Mouse (Mus musculus): Measurements from ENCODE around the gene Lap3. TPM values are rescaled to one million over a fixed set of nuclear protein-coding genes. Genes with fewer than 3 reads are reported as not detected.

Gene Lap3
- polyA plus RNA-seq, 1 experiment from 2014 or later, result 118 TPM

- no peak overlapping the region for H3K9ac ChIP-seq
Measured at GRCm38 (mm10) chr5:45496930-45497550, 3.9 kb downstream of the Lap3 start.

DNA sequence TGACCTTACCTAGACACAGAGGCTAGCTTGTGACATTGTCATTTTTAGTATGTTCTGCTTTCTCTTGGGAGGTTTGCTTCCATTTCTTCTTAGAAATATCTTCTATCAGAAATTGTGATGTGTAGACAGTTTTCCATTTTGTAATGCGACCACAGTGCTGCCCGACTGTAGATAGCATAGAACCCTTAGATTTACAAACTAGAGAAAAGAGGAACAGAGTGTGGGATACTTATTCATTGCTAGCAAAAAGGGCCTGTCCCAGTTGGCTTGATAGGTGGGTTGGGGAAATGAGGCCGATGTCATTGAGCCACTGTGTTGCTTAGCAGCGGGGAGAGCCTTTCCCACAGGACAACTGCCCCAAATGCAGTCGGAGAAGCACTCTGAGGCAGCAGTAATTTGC lies 4.4 kb downstream of the Lap3 start:
- no peak overlapping the region for H3K27ac ChIP-seq
- H3K9me3 ChIP-seq, result no peaks in the 10 kb centered on the region
- ATAC-seq, result no peak
- no peak overlapping the region for H3K9ac ChIP-seq
- H3K27me3 ChIP-seq (replicated peaks), result no peaks in the 10 kb centered on the region
- H3K4me3 ChIP-seq (replicated peaks), result no peak overlapping the region
- 94% methylated on average over 5 of the region's 5 CpGs for WGBS
- peaks cover 7% of the 10 kb centered on the region; the same call in 1 of the 2 replicates for H3K4me1 ChIP-seq (replicated peaks)
- H3K4me2 ChIP-seq (replicated peaks), result no peak overlapping the region
- H3K36me3 ChIP-seq, result peaks cover 24% of the 10 kb centered on the region

More at GRCm38 (mm10) chr5:45496930-45497550, 3.9 kb downstream of the Lap3 start:
- Histone ChIP-seq H3K27me3 (replicated peaks) (no peaks in the 10 kb centered on the region), H3K27ac (no peak overlapping the region), H3K36me3 (peaks cover 22% of the 10 kb centered on the region), H3K4me1 (replicated peaks) (peaks cover 7% of the 10 kb centered on the region; the same call in 1 of the 2 replicates), H3K9me3 (no peaks in the 10 kb centered on the region), H3K4me3 (replicated peaks) (no peak overlapping the region), H3K4me2 (replicated peaks) (no peak overlapping the region)
- WGBS, result 86% methylated on average over 12 of the region's 12 CpGs
- no peak for ATAC-seq

GRCm38 (mm10) chr5:45510071-45510470 lies 16.9 kb downstream of the Lap3 start:
- Histone ChIP-seq H3K4me3 (replicated peaks) (no peak overlapping the region), H3K4me1 (replicated peaks) (no peaks in the 10 kb centered on the region), H3K9me3 (no peaks in the 10 kb centered on the region), H3K36me3 (peaks cover 37% of the 10 kb centered on the region), H3K4me2 (replicated peaks) (no peak overlapping the region), H3K27ac (no peak overlapping the region), H3K27me3 (replicated peaks) (no peaks in the 10 kb centered on the region), H3K9ac (no peak overlapping the region)
- no peak for ATAC-seq
- 87% methylated on average over 7 of the region's 7 CpGs for WGBS

DNA sequence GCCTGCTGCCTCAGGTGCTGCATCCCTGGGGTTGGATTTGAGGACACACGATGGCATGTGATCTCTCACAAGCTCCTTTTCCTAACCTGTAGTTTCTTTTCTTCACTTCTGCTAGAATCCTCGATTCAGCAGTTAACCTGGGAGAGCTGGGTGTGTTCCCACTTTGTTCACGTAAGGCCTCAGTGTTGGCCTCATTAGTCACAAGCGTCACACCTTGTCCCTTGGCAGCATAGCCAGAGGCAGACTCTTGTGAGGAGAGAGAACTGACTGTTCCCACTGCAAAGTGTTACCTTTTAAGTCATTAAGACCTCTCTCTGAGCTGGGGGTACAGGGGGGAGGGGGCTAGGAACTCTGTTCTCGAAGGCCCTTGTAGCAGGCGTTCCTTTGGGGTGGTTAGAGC lies 19.7 kb downstream of the Lap3 start:
- Histone ChIP-seq H3K9ac (no peak overlapping the region), H3K4me1 (replicated peaks) (no peaks in the 10 kb centered on the region), H3K4me2 (replicated peaks) (no peak overlapping the region), H3K27ac (no peak overlapping the region), H3K4me3 (replicated peaks) (no peak overlapping the region), H3K9me3 (no peaks in the 10 kb centered on the region), H3K27me3 (replicated peaks) (no peaks in the 10 kb centered on the region), H3K36me3 (peaks cover 22% of the 10 kb centered on the region)
- 91% methylated on average over 6 of the region's 6 CpGs for WGBS
- no peak for ATAC-seq

DNA sequence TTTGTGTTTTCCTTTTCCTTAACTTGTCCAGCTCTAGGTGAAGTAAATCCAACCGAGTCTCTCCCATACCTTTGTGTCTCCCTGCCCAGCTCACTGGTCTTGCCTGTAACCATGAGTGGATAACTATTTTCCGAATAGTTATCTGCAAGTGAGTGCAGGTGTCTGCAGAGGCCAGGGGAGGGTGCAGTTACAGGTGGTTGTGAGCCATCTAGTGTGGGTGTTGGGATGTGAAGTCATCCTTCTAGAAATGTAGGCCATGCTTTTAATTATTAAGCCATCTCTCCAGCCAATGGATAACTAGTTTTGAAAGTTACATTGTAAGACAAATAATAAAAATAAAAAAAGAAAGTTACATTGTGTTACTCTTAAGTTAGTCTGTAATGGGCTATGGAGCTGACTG lies 20.3 kb downstream of the Lap3 start:
- Histone ChIP-seq H3K27ac (no peak overlapping the region), H3K4me1 (replicated peaks) (no peaks in the 10 kb centered on the region), H3K36me3 (peaks cover 22% of the 10 kb centered on the region), H3K27me3 (replicated peaks) (no peaks in the 10 kb centered on the region), H3K9ac (no peak overlapping the region), H3K9me3 (no peaks in the 10 kb centered on the region), H3K4me3 (replicated peaks) (no peak overlapping the region), H3K4me2 (replicated peaks) (no peak overlapping the region)
- 89% methylated on average over 2 of the region's 2 CpGs for WGBS
- ATAC-seq, result no peak

GRCm38 (mm10) chr5:45514599-45514998 lies 21.4 kb downstream of the Lap3 start:
- Histone ChIP-seq H3K36me3 (peaks cover 21% of the 10 kb centered on the region), H3K27me3 (replicated peaks) (no peaks in the 10 kb centered on the region), H3K9me3 (no peaks in the 10 kb centered on the region), H3K4me2 (replicated peaks) (no peak overlapping the region), H3K27ac (no peak overlapping the region), H3K4me3 (replicated peaks) (no peak overlapping the region), H3K4me1 (replicated peaks) (no peaks in the 10 kb centered on the region), H3K9ac (no peak overlapping the region)
- no peak for ATAC-seq
- 72% methylated on average over 1 of the region's 1 CpGs for WGBS

GRCm38 (mm10) chr5:45515151-45515743 lies 22.1 kb downstream of the Lap3 start:
- Histone ChIP-seq H3K9ac (no peak overlapping the region), H3K4me1 (replicated peaks) (no peaks in the 10 kb centered on the region), H3K36me3 (peaks cover 16% of the 10 kb centered on the region), H3K27ac (no peak overlapping the region), H3K4me2 (replicated peaks) (no peak overlapping the region), H3K9me3 (no peaks in the 10 kb centered on the region), H3K27me3 (replicated peaks) (no peaks in the 10 kb centered on the region), H3K4me3 (replicated peaks) (no peak overlapping the region)
- ATAC-seq, result no peak
- WGBS, result 86% methylated on average over 10 of the region's 10 CpGs

DNA sequence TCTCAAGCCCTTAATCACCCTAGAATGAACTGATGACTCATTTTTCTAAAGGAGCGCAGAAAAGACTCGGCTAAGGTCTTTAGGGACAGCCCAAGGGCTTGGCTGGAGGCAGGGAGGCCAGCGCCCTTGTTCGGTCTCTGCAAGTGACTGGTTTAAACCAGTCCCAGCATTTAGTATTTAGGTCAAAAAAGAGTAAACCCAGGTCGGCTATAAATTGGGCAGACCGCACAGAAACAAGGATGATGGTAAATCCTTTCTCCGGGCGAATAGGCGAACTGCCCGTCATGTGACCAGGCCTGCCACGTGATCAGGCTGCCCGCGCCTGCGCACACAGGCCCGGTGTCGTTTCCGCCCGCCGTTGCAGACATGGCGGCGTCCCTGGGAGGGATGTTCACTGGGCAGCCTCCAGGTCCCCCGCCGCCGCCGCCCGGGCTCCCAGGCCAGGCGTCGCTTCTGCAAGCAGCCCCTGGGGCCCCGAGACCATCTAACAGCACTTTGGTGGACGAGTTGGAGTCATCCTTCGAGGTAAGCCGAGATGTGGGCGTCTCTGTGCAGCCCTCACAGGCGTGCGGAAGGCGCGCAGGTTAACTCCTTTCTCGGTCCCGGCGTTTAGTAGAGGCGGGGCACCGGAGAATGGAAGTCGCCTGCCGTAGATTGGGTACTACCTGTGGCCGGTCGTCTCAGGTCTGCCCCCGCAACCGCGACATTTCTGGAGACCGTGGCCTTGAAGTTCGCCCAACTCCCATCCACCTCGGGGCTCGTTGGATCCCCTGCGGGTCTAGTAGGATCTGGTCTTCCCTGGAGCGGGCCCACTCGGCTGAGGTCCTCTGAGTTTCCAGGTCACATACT lies 27.0 kb downstream of the Lap3 start, which contains the start of gene Med28:
Gene Med28, plus strand, starts transcription at position 270 of the 849 bp plus-strand sequence.
- H3K4me3 ChIP-seq (replicated peaks), result peak within 1 kb of the TSS; percentile 93
- peak within 1 kb of the TSS; percentile 52; the same call in 1 of the 2 replicates for H3K27ac ChIP-seq
- 2% methylated on average over 56 of the region's 56 CpGs for whole genome bisulfite sequencing
- peak within 1 kb of the TSS; percentile 77 for H3K4me2 ChIP-seq (replicated peaks)
- no peaks in the 10 kb centered on the region for H3K27me3 ChIP-seq (replicated peaks)
- H3K9me3 ChIP-seq, result no peaks in the 10 kb centered on the region
- peaks cover 7% of the 10 kb centered on the region; the same call in 1 of the 2 replicates for H3K4me1 ChIP-seq (replicated peaks)
- peaks cover 12% of the 10 kb centered on the region; the same call in 1 of the 2 replicates for H3K36me3 ChIP-seq
- ATAC-seq, result peak; percentile 98
- H3K9ac ChIP-seq, result peak within 1 kb of the TSS; percentile 93

DNA sequence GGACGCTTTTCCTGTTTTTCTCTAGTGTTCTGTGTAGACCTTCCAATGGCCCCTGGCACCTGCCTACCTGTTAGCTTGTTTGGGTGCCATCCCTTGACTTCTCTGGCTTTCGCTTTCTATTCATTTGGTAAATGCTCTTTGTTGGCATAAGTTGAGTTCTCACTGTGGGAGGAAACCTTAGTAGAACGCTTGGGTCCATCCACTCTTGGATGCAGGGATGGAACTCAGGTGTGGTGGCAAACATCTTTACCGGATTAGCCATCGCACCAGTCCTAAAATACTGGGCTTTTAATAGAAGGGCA lies 27.6 kb downstream of the Lap3 start:
- H3K4me1 ChIP-seq (replicated peaks), result peaks cover 7% of the 10 kb centered on the region; the same call in 1 of the 2 replicates
- H3K4me2 ChIP-seq (replicated peaks), result peak overlapping the region; percentile 77
- ATAC-seq, result no peak
- H3K27me3 ChIP-seq (replicated peaks), result no peaks in the 10 kb centered on the region
- peak overlapping the region; percentile 93 for H3K9ac ChIP-seq
- no peak overlapping the region for H3K27ac ChIP-seq
- peak overlapping the region; percentile 93 for H3K4me3 ChIP-seq (replicated peaks)
- peaks cover 16% of the 10 kb centered on the region for H3K36me3 ChIP-seq
- WGBS, result 5% methylated on average over 5 of the region's 5 CpGs
- no peaks in the 10 kb centered on the region for H3K9me3 ChIP-seq

DNA sequence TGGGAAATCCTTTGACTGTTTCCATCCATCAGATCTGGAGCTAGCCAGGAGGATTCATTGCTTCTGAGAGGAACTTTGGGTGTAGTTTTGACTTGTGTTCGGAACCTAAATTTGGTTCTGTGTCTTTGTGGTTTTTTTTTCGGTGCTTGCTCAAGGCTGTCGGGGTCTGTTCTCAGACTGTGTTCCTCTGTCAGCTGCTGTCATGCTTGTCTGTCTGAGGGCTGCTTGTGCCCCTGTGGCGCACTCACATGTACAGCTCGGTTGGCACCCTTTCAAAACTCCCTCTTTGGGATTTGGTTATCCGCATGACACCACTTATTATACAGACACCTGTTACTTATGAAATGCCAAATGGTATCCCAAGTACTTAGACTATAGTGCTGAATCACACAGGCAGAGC lies 28.4 kb downstream of the Lap3 start:
- Histone ChIP-seq H3K27ac (no peak overlapping the region), H3K9ac (no peak overlapping the region), H3K4me1 (replicated peaks) (peaks cover 7% of the 10 kb centered on the region; the same call in 1 of the 2 replicates), H3K4me2 (replicated peaks) (peak overlapping the region; percentile 77), H3K36me3 (peaks cover 18% of the 10 kb centered on the region), H3K27me3 (replicated peaks) (no peaks in the 10 kb centered on the region), H3K9me3 (no peaks in the 10 kb centered on the region), H3K4me3 (replicated peaks) (0 out of 2 replicates have a peak overlapping the region, but pooled peaks have one; percentile 93)
- ATAC-seq, result no peak
- 92% methylated on average over 6 of the region's 6 CpGs for WGBS

DNA sequence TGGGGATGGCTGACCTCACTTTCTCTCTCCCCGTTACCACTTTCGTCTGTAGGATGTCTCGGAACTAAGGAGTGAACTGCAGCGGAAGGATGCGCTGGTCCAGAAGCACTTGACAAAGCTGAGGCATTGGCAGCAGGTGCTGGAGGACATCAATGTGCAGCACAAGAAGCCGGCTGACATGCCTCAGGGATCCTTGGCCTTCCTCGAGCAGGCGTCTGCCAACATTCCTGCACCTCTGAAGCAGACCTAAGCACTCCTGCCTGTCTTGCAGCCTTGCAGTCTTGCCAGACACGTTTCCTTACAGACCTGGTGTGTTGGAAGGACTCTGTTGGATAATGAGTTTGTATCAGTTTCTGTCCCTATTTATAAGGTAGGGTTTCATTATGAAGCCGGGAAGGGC lies 31.9 kb downstream of the Lap3 start:
- Histone ChIP-seq H3K27me3 (replicated peaks) (no peaks in the 10 kb centered on the region), H3K36me3 (peaks cover 31% of the 10 kb centered on the region), H3K9ac (no peak overlapping the region), H3K27ac (no peak overlapping the region), H3K4me3 (replicated peaks) (no peak overlapping the region), H3K4me2 (replicated peaks) (no peak overlapping the region), H3K9me3 (no peaks in the 10 kb centered on the region), H3K4me1 (replicated peaks) (peaks cover 7% of the 10 kb centered on the region; the same call in 1 of the 2 replicates)
- 91% methylated on average over 10 of the region's 10 CpGs for WGBS
- no peak for ATAC-seq

- Histone ChIP-seq H3K4me2 (replicated peaks) (no peak overlapping the region), H3K9ac (no peak overlapping the region), H3K4me1 (replicated peaks) (peaks cover 4% of the 10 kb centered on the region; the same call in 1 of the 2 replicates), H3K9me3 (no peaks in the 10 kb centered on the region), H3K27ac (no peak overlapping the region), H3K4me3 (replicated peaks) (no peak overlapping the region), H3K36me3 (peaks cover 36% of the 10 kb centered on the region), H3K27me3 (replicated peaks) (no peaks in the 10 kb centered on the region)
- ATAC-seq, result no peak
- WGBS, result 91% methylated on average over 4 of the region's 4 CpGs
Measured at GRCm38 (mm10) chr5:45526338-45526737, 33.2 kb downstream of the Lap3 start.
